Mouse (Mus musculus) liver, embryonic 11.5 days (tissue): ENCODE results near the gene Gfer. TPM values are rescaled to one million over a fixed set of nuclear protein-coding genes. Genes with fewer than 3 reads are reported as not detected.

Experiments used
- ATAC-seq: fragments of 200-750 bp; cut with Nextera tagmentation; replicated peaks from 2 replicates; pipeline ENCODE4 v1.8.0; 2017; ENCODE audit warnings: moderate number of reproducible peaks, mild to moderate bottlenecking, moderate TSS enrichment, moderate library complexity; ENCODE audit not compliant: low FRiP score
- DNase-seq: peaks from one replicate; pipeline ENCODE4 v3.0.0-alpha.2; 2017; ENCODE audit warnings: low spot score
- H3K27ac ChIP-seq: fragments of 300-500 bp; sonication (generic); 2 replicates; pipeline ENCODE4 v1.5.1; 2014; ENCODE audit warnings: mild to moderate bottlenecking, low read depth, low read length, control low read depth
- H3K27me3 ChIP-seq: fragments of 300-500 bp; sonication (generic); replicated peaks from 2 replicates; pipeline ENCODE4 v1.6.1; 2014; ENCODE audit warnings: low read length, mixed read lengths; ENCODE audit not compliant: control insufficient read depth, insufficient read depth
- H3K36me3 ChIP-seq: fragments of 300-500 bp; sonication (generic); 2 replicates; pipeline ENCODE4 v1.6.1; 2014; ENCODE audit warnings: mild to moderate bottlenecking, low read length, moderate library complexity, mixed read lengths; ENCODE audit not compliant: control insufficient read depth, insufficient read depth
- H3K4me1 ChIP-seq: fragments of 300-500 bp; sonication (generic); replicated peaks from 2 replicates; pipeline ENCODE4 v1.6.1; 2014; ENCODE audit warnings: low read length, mixed read lengths; ENCODE audit not compliant: control insufficient read depth, insufficient read depth
- H3K4me2 ChIP-seq: fragments of 300-500 bp; sonication (generic); 2 replicates; pipeline ENCODE4 v1.6.1; 2014; ENCODE audit warnings: mild to moderate bottlenecking, control low read depth, moderate library complexity
- H3K4me3 ChIP-seq: fragments of 300-500 bp; sonication (generic); 2 replicates; pipeline ENCODE4 v1.5.1; 2014; ENCODE audit warnings: low read depth, low read length, control low read depth
- H3K9ac ChIP-seq: fragments of 300-500 bp; sonication (generic); 2 replicates; pipeline ENCODE4 v1.6.1; 2014; ENCODE audit warnings: low read depth, low read length, control low read depth
- H3K9me3 ChIP-seq: fragments of 300-500 bp; sonication (generic); 2 replicates; pipeline ENCODE4 v1.6.1; 2016; ENCODE audit warnings: low read length, inconsistent platforms, mixed read lengths; ENCODE audit not compliant: control insufficient read depth
- WGBS: fragments of 180-500 bp; shearing (Covaris S2); extraction: QIAGEN DNeasy Blood & Tissue Kit; methylation state at CpG from one replicate; pipeline ENCODE4 v1.1.7; 2014; 5-methylcytosine and 5-hydroxymethylcytosine counted together
- polyA plus RNA-seq: library from polyadenylated mRNA; unstranded; fragments of >200 nt; fragmentation: Nextera tagmentation; extraction: Ambion mirVana; gene quantifications from 2 replicates; pipeline ENCODE4 v1.2.1, GENCODE M21; 2014

Gfer gene
- polyA plus RNA-seq, 1 experiment from 2014 or later = 74.7 TPM

GRCm38 (mm10) chr17:24687146-24687595, 8.8 kb downstream of the Gfer start:
- H3K9me3 ChIP-seq = no peaks in the 10 kb centered on the region
- peaks cover 21% of the 10 kb centered on the region for H3K4me1 ChIP-seq
- ATAC-seq (peak; percentile 70), DNase-seq (peak; percentile 62)
- under 1% methylated on average over 24 of the region's 25 CpGs for WGBS
- H3K4me2 ChIP-seq = peak overlapping the region; percentile 82
- H3K27me3 ChIP-seq = peaks cover 49% of the 10 kb centered on the region
- H3K36me3 ChIP-seq = no peaks in the 10 kb centered on the region
- H3K4me3 ChIP-seq = peak overlapping the region; percentile 52
- H3K9ac ChIP-seq = peak overlapping the region; percentile 43; the same call in 1 of the 2 replicates
- peak overlapping the region; percentile 15; the same call in 1 of the 2 replicates for H3K27ac ChIP-seq

GRCm38 (mm10) chr17:24686514-24686913, 9.4 kb downstream of the Gfer start:
- ATAC-seq (no peak), DNase-seq (no peak)
- no peak overlapping the region for H3K9ac ChIP-seq
- H3K36me3 ChIP-seq = peaks cover 3% of the 10 kb centered on the region; the same call in 1 of the 2 replicates
- H3K4me2 ChIP-seq = peak overlapping the region; percentile 41
- no peak overlapping the region for H3K27ac ChIP-seq
- WGBS = 32% methylated on average over 16 of the region's 16 CpGs
- peaks cover 21% of the 10 kb centered on the region for H3K4me1 ChIP-seq
- H3K4me3 ChIP-seq = no peak overlapping the region
- no peaks in the 10 kb centered on the region for H3K9me3 ChIP-seq
- H3K27me3 ChIP-seq = peaks cover 49% of the 10 kb centered on the region

- no peak overlapping the region for H3K9ac ChIP-seq
- peaks cover 17% of the 10 kb centered on the region for H3K4me1 ChIP-seq
- no peak overlapping the region for H3K4me3 ChIP-seq
- H3K36me3 ChIP-seq = peaks cover 47% of the 10 kb centered on the region
- H3K9me3 ChIP-seq = no peaks in the 10 kb centered on the region
- ATAC-seq (peak; percentile 41; the same call in 1 of the 2 replicates), DNase-seq (no peak)
- no peak overlapping the region for H3K4me2 ChIP-seq
- H3K27me3 ChIP-seq = no peaks in the 10 kb centered on the region
- WGBS = 88% methylated on average over 24 of the region's 24 CpGs
- no peak overlapping the region for H3K27ac ChIP-seq
Measured at GRCm38 (mm10) chr17:24677500-24678080, 18.4 kb downstream of the Gfer start.

GRCm38 (mm10) chr17:24676877-24677276, 19.1 kb downstream of the Gfer start:
- Histone ChIP-seq H3K9me3 (no peaks in the 10 kb centered on the region), H3K9ac (no peak overlapping the region), H3K4me2 (no peak overlapping the region), H3K36me3 (peaks cover 45% of the 10 kb centered on the region), H3K27ac (no peak overlapping the region), H3K27me3 (no peaks in the 10 kb centered on the region), H3K4me1 (peaks cover 24% of the 10 kb centered on the region), H3K4me3 (no peak overlapping the region)
- WGBS = 97% methylated on average over 5 of the region's 5 CpGs
- DNase-seq (no peak), ATAC-seq (no peak)

- Histone ChIP-seq H3K9me3 (no peaks in the 10 kb centered on the region), H3K27ac (no peak overlapping the region), H3K4me2 (no peak overlapping the region), H3K9ac (no peak overlapping the region), H3K4me3 (no peak overlapping the region), H3K36me3 (peaks cover 40% of the 10 kb centered on the region), H3K4me1 (peaks cover 31% of the 10 kb centered on the region), H3K27me3 (no peaks in the 10 kb centered on the region)
- WGBS = 75% methylated on average over 2 of the region's 2 CpGs
- DNase-seq = no peak
- peak; percentile 27; the same call in 1 of the 2 replicates for ATAC-seq
Measured at GRCm38 (mm10) chr17:24676187-24676586, 19.8 kb downstream of the Gfer start.

GRCm38 (mm10) chr17:24674277-24674676, 21.7 kb downstream of the Gfer start:
- ATAC-seq = no peak
- no peaks in the 10 kb centered on the region for H3K27me3 ChIP-seq
- peak overlapping the region; percentile 31; the same call in 1 of the 2 replicates for H3K9ac ChIP-seq
- H3K4me3 ChIP-seq = no peak overlapping the region
- WGBS = 69% methylated on average over 7 of the region's 7 CpGs
- no peaks in the 10 kb centered on the region for H3K9me3 ChIP-seq
- H3K4me2 ChIP-seq = no peak overlapping the region
- DNase-seq = no peak
- H3K4me1 ChIP-seq = peaks cover 40% of the 10 kb centered on the region
- peaks cover 23% of the 10 kb centered on the region for H3K36me3 ChIP-seq
- no peak overlapping the region for H3K27ac ChIP-seq

GRCm38 (mm10) chr17:24672141-24672540, 23.8 kb downstream of the Gfer start:
- H3K4me3 ChIP-seq = peak overlapping the region; percentile 18; the same call in 1 of the 2 replicates
- H3K27ac ChIP-seq = peak overlapping the region; percentile 16; the same call in 1 of the 2 replicates

GRCm38 (mm10) chr17:24671346-24671745, 24.6 kb downstream of the Gfer start:
- DNase-seq (no peak), ATAC-seq (no peak)
- peak overlapping the region; percentile 90 for H3K4me2 ChIP-seq
- no peaks in the 10 kb centered on the region for H3K36me3 ChIP-seq
- no peak overlapping the region; the same call in 1 of the 2 replicates for H3K27ac ChIP-seq
- H3K9ac ChIP-seq = peak overlapping the region; percentile 98
- H3K4me3 ChIP-seq = peak overlapping the region; percentile 99
- no peaks in the 10 kb centered on the region for H3K9me3 ChIP-seq
- H3K27me3 ChIP-seq = no peaks in the 10 kb centered on the region
- 64% methylated on average over 5 of the region's 5 CpGs for WGBS
- peaks cover 41% of the 10 kb centered on the region for H3K4me1 ChIP-seq

More at GRCm38 (mm10) chr17:24672141-24672540, 23.8 kb downstream of the Gfer start:
- Histone ChIP-seq H3K9ac (no peak overlapping the region), H3K4me2 (peak overlapping the region; percentile 90), H3K9me3 (no peaks in the 10 kb centered on the region), H3K36me3 (peaks cover 4% of the 10 kb centered on the region; the same call in 1 of the 2 replicates), H3K4me1 (peaks cover 43% of the 10 kb centered on the region), H3K27me3 (no peaks in the 10 kb centered on the region)
- ATAC-seq = no peak
- DNase-seq = no peak
- WGBS = 17% methylated on average over 5 of the region's 5 CpGs
